ENCODE assay signal across 9 mouse cellular contexts in genomic region chr6:89339447-89339846, GRCm38 (mm10). TPM values are rescaled to one million over a fixed set of nuclear protein-coding genes. Genes with fewer than 3 reads are reported as not detected.
DNase-seq lines count a peak whose midpoint lies in the region; ATAC-seq and TF ChIP-seq lines count a peak whose summit lies in the region.
"Had no signal": no experiment of that assay in that cellular context is flagged by ENCODE, and none has a peak within 500 bp of the region (broad histone marks: within the 10 kb centered on the region; RNA-seq: fewer than 3 reads in every experiment).

No protein-coding gene starts in this region.

- ATAC-seq in kidney, embryonic 14.5 days (ENCODE audit: low FRiP score, low TSS enrichment), result no peak
- ATAC-seq in granulocyte monocyte progenitor cell, adult 5-6 weeks (replicated peaks; ENCODE audit: poor library complexity, severe bottlenecking), result no peak
- ATAC-seq in megakaryocyte progenitor cell, adult 5-6 weeks (replicated peaks; ENCODE audit: poor library complexity), result no peak

- 79% methylated on average over 2 of the region's 2 CpGs for WGBS in kidney, embryonic 14.5 days

- no peaks in the 10 kb centered on the region for H3K27me3 ChIP-seq in kidney, embryonic 14.5 days (ENCODE audit: control insufficient read depth, insufficient read depth, low read length)
- H3K27me3 ChIP-seq: limb, embryonic 15.5 days had no signal

- no peak overlapping the region for H3K9ac ChIP-seq in kidney, embryonic 14.5 days (ENCODE audit: low read depth, low read length)
- H3K9ac ChIP-seq: limb, embryonic 15.5 days had no signal

- H3K9me3 ChIP-seq in kidney, embryonic 14.5 days (ENCODE audit: control insufficient read depth, low read length), result no peaks in the 10 kb centered on the region
- H3K9me3 ChIP-seq: limb, embryonic 15.5 days had no signal

- peaks cover 90% of the 10 kb centered on the region for H3K36me3 ChIP-seq in kidney, embryonic 14.5 days (ENCODE audit: control insufficient read depth, insufficient read depth, low read length)

- H3K4me2 ChIP-seq in kidney, embryonic 14.5 days (replicated peaks; ENCODE audit: low read depth, low read length), result no peak overlapping the region
- H3K4me2 ChIP-seq: limb, embryonic 15.5 days had no signal

- H3K4me1 ChIP-seq in kidney, embryonic 14.5 days (ENCODE audit: control insufficient read depth, insufficient read depth, low read length), result peaks cover 3% of the 10 kb centered on the region
- H3K4me1 ChIP-seq in cortical plate, adult 2 months (ENCODE audit: control insufficient read depth, insufficient read depth, low read length), result peaks cover 12% of the 10 kb centered on the region

- DNase-seq in kidney, adult 11 months, result peak; percentile 53
- DNase-seq in adipocyte (ENCODE audit: low spot score), result peak; percentile 67
- DNase-seq in kidney, postnatal 4 days, result peak; percentile 65 to 75
- DNase-seq in frontal cortex, postnatal 25 days (ENCODE audit: low spot score in 2 of 2), result no peak

- H3K4me3 ChIP-seq in kidney, embryonic 14.5 days (ENCODE audit: low read length), result no peak overlapping the region
- H3K4me3 ChIP-seq in cortical plate, adult 2 months (ENCODE audit: insufficient read depth, low read length), result no peak overlapping the region
- H3K4me3 ChIP-seq: limb, embryonic 15.5 days had no signal

- 0 out of 2 replicates have a peak, but pooled peaks have one; percentile 24 for TF ChIP-seq CTCF in cortical plate, adult 2 months (IDR thresholded peaks at IDR 0.05; ENCODE audit: extremely low read depth, insufficient read depth, low read length)

- no peak for TF ChIP-seq POLR2A in cortical plate, adult 2 months (IDR thresholded peaks at IDR 0.05; ENCODE audit: extremely low read depth, insufficient read depth, low read length)

- no peak overlapping the region for H3K27ac ChIP-seq in kidney, embryonic 14.5 days (ENCODE audit: low read depth, low read length)
- H3K27ac ChIP-seq in cortical plate, adult 2 months (ENCODE audit: insufficient read depth, low read length), result no peak overlapping the region
- H3K27ac ChIP-seq: limb, embryonic 15.5 days had no signal

RNA-seq across cellular contexts. Expression of gene Plxna1, which starts 23.0 kb away (rescaled TPM):
- 15.4 and 28.0 TPM in 2 replicates for polyA plus RNA-seq in kidney, embryonic 14.5 days (2014; fragmentation: Nextera tagmentation; extraction: Ambion mirVana)
- polyA plus RNA-seq in cortical plate, adult 2 months (2012; rRNA removed), result 42.8 and 47.0 TPM in 2 replicates
- 1.2 and 6.9 TPM in 2 replicates for total RNA-seq in granulocyte monocyte progenitor cell, adult 5-6 weeks (2014; fragmentation: Nextera tagmentation)
- total RNA-seq in granulocyte monocyte progenitor cell, adult 5-6 weeks (2017), result 1.0 and 1.3 TPM in 2 replicates
- 1.2 and 3.6 TPM in 2 replicates for total RNA-seq in megakaryocyte progenitor cell, adult 5-6 weeks (2015)
- total RNA-seq in megakaryocyte progenitor cell, adult 5-6 weeks (2017), result 0.50 and 3.1 TPM in 2 replicates

Comparison
In these comparisons a context has a peak if more than half of its experiments do, and no peak if none do; other contexts are left out.
1. DNase-seq: peak in kidney, adult 11 months (single experiment), adipocyte (single experiment) and kidney, postnatal 4 days (2 of 2); none in frontal cortex, postnatal 25 days (0 of 2).